Mouse (Mus musculus): Measurements from ENCODE around the gene Fbxo36. TPM values are rescaled to one million over a fixed set of nuclear protein-coding genes. Genes with fewer than 3 reads are reported as not detected.

Gene Fbxo36
- polyA plus RNA-seq, 1 experiment from 2014 or later, result 9.4 TPM

DNA sequence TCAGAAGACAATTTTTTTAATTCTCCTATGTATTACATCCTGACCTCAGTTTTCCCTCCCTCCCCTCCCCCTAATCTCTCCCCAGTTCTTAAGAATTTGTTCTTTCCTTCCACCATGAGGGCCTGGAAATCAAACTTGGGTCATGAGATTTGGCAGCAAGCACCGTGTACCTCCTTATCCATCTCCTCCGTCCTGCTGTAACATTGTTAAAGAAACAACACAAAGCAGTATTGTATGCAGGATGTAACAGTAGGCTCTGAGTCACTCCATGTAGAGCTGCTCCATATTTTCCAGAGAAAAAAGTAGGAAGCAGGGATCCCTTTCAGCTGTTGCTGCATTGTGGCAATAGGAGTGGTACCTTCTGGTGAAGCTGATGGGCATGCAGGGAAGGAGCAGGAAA, 16.1 kb downstream of the Fbxo36 start:
- ATAC-seq (ENCODE audit: insufficient read depth), result no peak
- Histone ChIP-seq H3K36me3 (ENCODE audit: insufficient read depth) (no peaks in the 10 kb centered on the region), H3K27me3 (ENCODE audit: insufficient read depth, low read length) (no peaks in the 10 kb centered on the region), H3K9me3 (ENCODE audit: low read depth, low read length) (no peaks in the 10 kb centered on the region), H3K4me3 (ENCODE audit: low read depth, low read length) (no peak overlapping the region), H3K27ac (ENCODE audit: low read depth) (no peak overlapping the region), H3K4me2 (no peak overlapping the region), H3K9ac (no peak overlapping the region), H3K4me1 (ENCODE audit: insufficient read depth) (no peaks in the 10 kb centered on the region)
- 48% methylated on average over 2 of the region's 2 CpGs for WGBS
- TF ChIP-seq CTCF (IDR thresholded peaks at IDR 0.05; ENCODE audit: low read depth), result no peak
- no peak for DNase-seq

GRCm38 (mm10) chr1:84859597-84859996, 20.0 kb downstream of the Fbxo36 start:
- Histone ChIP-seq H3K4me2 (no peak overlapping the region), H3K36me3 (ENCODE audit: insufficient read depth) (no peaks in the 10 kb centered on the region), H3K9me3 (ENCODE audit: low read depth, low read length) (no peaks in the 10 kb centered on the region), H3K4me3 (ENCODE audit: low read depth, low read length) (no peak overlapping the region), H3K9ac (no peak overlapping the region), H3K4me1 (ENCODE audit: insufficient read depth) (no peaks in the 10 kb centered on the region), H3K27ac (ENCODE audit: low read depth) (no peak overlapping the region), H3K27me3 (ENCODE audit: insufficient read depth, low read length) (no peaks in the 10 kb centered on the region)
- 87% methylated on average over 6 of the region's 6 CpGs for WGBS
- no peak for DNase-seq
- no peak for TF ChIP-seq CTCF (IDR thresholded peaks at IDR 0.05; ENCODE audit: low read depth)
- ATAC-seq (ENCODE audit: insufficient read depth), result no peak

DNA sequence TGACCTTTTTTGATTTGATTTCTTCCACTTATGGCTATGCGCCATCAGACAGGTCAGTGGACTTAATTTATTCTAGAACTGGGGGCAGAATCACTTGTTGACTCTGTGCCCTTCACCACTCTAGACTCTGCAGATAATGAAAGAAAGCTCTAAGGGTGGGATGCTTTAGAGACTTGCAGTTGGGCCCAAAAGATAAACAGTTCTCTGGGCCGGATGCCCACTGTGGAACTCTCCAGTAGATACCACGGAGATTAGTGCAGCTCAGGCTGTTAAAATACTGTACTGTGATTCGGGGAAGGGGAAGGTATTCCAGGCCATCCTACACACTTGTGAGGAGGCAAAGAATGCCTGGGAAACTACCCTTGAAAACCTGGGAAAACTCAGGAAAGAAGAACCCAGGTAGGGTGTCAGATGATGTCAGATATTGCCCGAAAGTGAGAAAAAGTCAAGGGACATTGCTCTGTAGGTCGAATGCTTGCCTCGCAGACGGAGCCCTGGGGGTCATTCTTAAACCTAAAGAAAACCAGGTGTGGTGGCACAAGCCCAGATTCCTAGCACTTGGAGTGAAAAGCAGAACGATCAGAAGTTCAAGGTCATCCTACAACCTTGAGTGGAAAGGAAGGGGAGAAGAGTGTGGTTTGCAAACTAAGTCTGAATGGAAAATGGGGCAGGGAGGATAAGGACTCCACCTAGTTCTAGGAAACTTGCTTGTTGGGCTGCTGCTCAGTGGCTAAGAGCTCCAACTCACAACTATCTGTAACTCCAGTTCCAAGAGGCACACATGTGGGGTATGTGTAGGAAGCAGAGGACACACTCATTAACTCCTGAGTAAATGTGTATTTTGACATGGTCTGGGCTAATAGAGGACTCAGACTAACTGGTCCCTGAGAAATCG, 21.0 kb downstream of the Fbxo36 start:
- Histone ChIP-seq H3K4me1 (ENCODE audit: insufficient read depth) (no peaks in the 10 kb centered on the region), H3K4me2 (no peak overlapping the region), H3K4me3 (ENCODE audit: low read depth, low read length) (no peak overlapping the region), H3K9ac (no peak overlapping the region), H3K27ac (ENCODE audit: low read depth) (no peak overlapping the region), H3K36me3 (ENCODE audit: insufficient read depth) (no peaks in the 10 kb centered on the region), H3K9me3 (ENCODE audit: low read depth, low read length) (no peaks in the 10 kb centered on the region), H3K27me3 (ENCODE audit: insufficient read depth, low read length) (no peaks in the 10 kb centered on the region)
- ATAC-seq (ENCODE audit: insufficient read depth) (no peak), DNase-seq (peak; percentile 15)
- no peak for TF ChIP-seq CTCF (IDR thresholded peaks at IDR 0.05; ENCODE audit: low read depth)
- WGBS, result 63% methylated on average over 10 of the region's 10 CpGs

DNA sequence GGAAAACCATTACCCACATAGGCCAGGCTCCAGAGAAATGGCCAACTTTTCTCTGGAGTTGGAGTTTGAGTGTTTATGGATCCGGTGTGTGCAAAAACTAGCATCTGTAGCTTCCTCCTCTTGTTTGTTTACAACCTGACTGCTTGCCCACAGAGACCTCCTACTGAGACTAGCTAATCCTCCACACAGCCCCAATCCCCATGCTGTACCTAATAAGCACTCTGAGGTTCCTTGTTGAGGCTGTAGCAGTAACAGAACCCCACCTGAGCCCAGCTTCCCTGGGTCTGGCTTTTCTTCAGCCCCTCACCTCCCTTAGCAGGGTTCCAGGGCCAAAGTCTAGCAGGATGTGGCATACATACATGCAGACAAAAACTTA, 21.6 kb downstream of the Fbxo36 start:
- Histone ChIP-seq H3K9me3 (ENCODE audit: low read depth, low read length) (no peaks in the 10 kb centered on the region), H3K4me2 (no peak overlapping the region), H3K9ac (no peak overlapping the region), H3K4me3 (ENCODE audit: low read depth, low read length) (no peak overlapping the region), H3K36me3 (ENCODE audit: insufficient read depth) (no peaks in the 10 kb centered on the region), H3K4me1 (ENCODE audit: insufficient read depth) (no peaks in the 10 kb centered on the region), H3K27ac (ENCODE audit: low read depth) (no peak overlapping the region), H3K27me3 (ENCODE audit: insufficient read depth, low read length) (no peaks in the 10 kb centered on the region)
- DNase-seq (no peak), ATAC-seq (ENCODE audit: insufficient read depth) (no peak)
- 47% methylated on average over 1 of the region's 1 CpGs for WGBS
- no peak for TF ChIP-seq CTCF (IDR thresholded peaks at IDR 0.05; ENCODE audit: low read depth)

DNA sequence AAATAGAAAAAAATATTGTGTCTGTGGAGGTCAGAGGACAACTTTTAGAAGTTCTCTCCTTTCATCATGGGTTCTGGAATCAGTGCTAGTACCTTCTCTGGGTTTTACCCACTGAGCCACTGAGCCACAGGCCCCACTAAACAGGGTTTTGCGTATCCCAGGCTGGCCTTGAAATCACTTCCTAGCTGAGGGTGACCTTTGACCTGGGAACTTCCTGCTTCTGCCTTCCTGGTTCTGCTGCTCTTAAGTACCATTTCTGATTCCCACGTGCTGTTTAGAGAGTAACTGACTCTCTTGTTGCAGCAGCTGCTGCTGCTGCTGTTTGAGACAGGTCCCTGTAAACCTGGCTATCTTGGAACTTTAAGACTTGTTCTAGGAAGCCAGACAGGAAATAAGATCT, 25.0 kb downstream of the Fbxo36 start:
- Histone ChIP-seq H3K27ac (ENCODE audit: low read depth) (no peak overlapping the region), H3K27me3 (ENCODE audit: insufficient read depth, low read length) (no peaks in the 10 kb centered on the region), H3K4me3 (ENCODE audit: low read depth, low read length) (no peak overlapping the region), H3K9me3 (ENCODE audit: low read depth, low read length) (no peaks in the 10 kb centered on the region), H3K4me1 (ENCODE audit: insufficient read depth) (no peaks in the 10 kb centered on the region), H3K36me3 (ENCODE audit: insufficient read depth) (no peaks in the 10 kb centered on the region), H3K4me2 (no peak overlapping the region), H3K9ac (no peak overlapping the region)
- no peak for DNase-seq
- 50% methylated on average over 2 of the region's 2 CpGs for WGBS
- ATAC-seq (ENCODE audit: insufficient read depth), result no peak
- no peak for TF ChIP-seq CTCF (IDR thresholded peaks at IDR 0.05; ENCODE audit: low read depth)

- no peaks in the 10 kb centered on the region for H3K4me1 ChIP-seq (ENCODE audit: insufficient read depth)
- ATAC-seq (ENCODE audit: insufficient read depth) (no peak), DNase-seq (no peak)
- no peaks in the 10 kb centered on the region for H3K27me3 ChIP-seq (ENCODE audit: insufficient read depth, low read length)
- no peaks in the 10 kb centered on the region for H3K9me3 ChIP-seq (ENCODE audit: low read depth, low read length)
- H3K4me3 ChIP-seq (ENCODE audit: low read depth, low read length), result no peak overlapping the region
- H3K4me2 ChIP-seq, result no peak overlapping the region
- no peak for TF ChIP-seq CTCF (IDR thresholded peaks at IDR 0.05; ENCODE audit: low read depth)
- no peak overlapping the region for H3K27ac ChIP-seq (ENCODE audit: low read depth)
- H3K36me3 ChIP-seq (ENCODE audit: insufficient read depth), result no peaks in the 10 kb centered on the region
- 82% methylated on average over 6 of the region's 6 CpGs for WGBS
- H3K9ac ChIP-seq, result no peak overlapping the region
Measured at GRCm38 (mm10) chr1:84866231-84866630, 26.6 kb downstream of the Fbxo36 start.

DNA sequence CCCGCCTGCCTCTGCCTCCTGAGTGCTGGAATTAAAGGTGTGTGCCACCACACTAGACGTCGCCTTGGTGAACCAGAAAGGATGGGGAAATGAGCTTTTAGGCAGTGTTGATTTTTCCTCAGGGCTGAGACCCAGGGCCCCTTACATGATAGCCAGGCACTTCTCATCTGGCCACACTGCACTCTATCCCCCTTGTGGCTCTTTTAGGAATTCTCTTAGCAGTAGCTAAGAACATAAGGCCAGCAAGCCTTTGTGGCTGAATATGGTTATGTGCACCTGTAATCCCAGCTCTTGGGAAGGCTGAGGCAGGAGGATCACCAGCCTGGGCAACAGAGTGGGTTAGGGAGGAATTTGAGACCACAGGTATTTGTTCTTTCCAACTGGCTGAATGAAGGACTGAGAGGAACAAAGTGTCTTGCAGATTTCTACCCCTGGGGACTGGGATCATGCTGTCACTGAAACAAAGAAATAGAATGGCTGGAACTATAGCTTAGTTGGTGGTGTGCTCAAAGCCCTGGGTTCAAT, 27.1 kb downstream of the Fbxo36 start:
- no peak for TF ChIP-seq CTCF (IDR thresholded peaks at IDR 0.05; ENCODE audit: low read depth)
- H3K4me3 ChIP-seq (ENCODE audit: low read depth, low read length), result no peak overlapping the region
- no peak for DNase-seq
- no peaks in the 10 kb centered on the region for H3K9me3 ChIP-seq (ENCODE audit: low read depth, low read length)
- 91% methylated on average over 3 of the region's 3 CpGs for WGBS
- H3K27me3 ChIP-seq (ENCODE audit: insufficient read depth, low read length), result no peaks in the 10 kb centered on the region
- H3K36me3 ChIP-seq (ENCODE audit: insufficient read depth), result no peaks in the 10 kb centered on the region
- no peaks in the 10 kb centered on the region for H3K4me1 ChIP-seq (ENCODE audit: insufficient read depth)
- ATAC-seq (ENCODE audit: insufficient read depth), result no peak
- no peak overlapping the region for H3K9ac ChIP-seq
- H3K27ac ChIP-seq (ENCODE audit: low read depth), result no peak overlapping the region
- H3K4me2 ChIP-seq, result no peak overlapping the region

All from lung, embryonic 14.5 days (tissue).